ENCODE assay signal across 25 mouse cellular contexts in the genomic region with DNA sequence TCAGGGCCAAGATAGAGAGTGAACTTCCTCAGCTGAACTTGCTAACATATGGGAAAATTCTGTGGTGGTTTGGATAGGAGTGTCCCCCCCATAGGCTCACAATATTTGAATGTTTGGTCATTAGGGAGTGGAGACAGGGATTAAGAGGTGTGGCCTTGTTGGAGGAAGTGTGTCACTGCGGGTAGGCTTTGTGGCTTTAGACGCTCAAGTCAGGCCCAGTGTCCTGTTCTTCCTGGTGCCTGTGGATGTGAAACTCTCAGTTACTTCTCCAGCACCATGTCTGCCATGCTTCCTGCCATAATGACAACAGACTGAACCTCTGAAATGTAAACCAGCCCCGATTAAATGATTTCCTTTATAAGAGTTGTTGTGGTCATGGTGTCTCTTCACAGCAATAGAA. TPM values are rescaled to one million over a fixed set of nuclear protein-coding genes. Genes with fewer than 3 reads are reported as not detected.
DNase-seq lines count a peak whose midpoint lies in the region; ATAC-seq lines count a peak whose summit lies in the region.
"Had no signal": no experiment of that assay in that cellular context is flagged by ENCODE, and none has a peak within 500 bp of the region (broad histone marks: within the 10 kb centered on the region; RNA-seq: fewer than 3 reads in every experiment).

No protein-coding gene starts in this region.

- whole genome bisulfite sequencing in hindbrain, embryonic 12.5 days: 87% methylated on average over 3 of the region's 3 CpGs
- 94% methylated on average over 3 of the region's 3 CpGs for WGBS in midbrain, embryonic 11.5 days

- DNase-seq in 416B (ENCODE audit: low read depth): peak; percentile 28
- DNase-seq in midbrain, embryonic 11.5 days (ENCODE audit: low spot score, missing footprints): no peak
- DNase-seq: adrenal gland, adult 2 months; adrenal gland, postnatal 10 days; adrenal gland, postnatal 25 days; B cell, adult 2 months; cerebellum, adult 11 months; cerebellum, adult 18-20 months; cerebellum, adult 8-10 months; cerebellum, adult 9-11 months; cerebellum, postnatal 14 days; cerebellum, postnatal 36 days; forebrain, postnatal 0 days had no signal

- no peaks in the 10 kb centered on the region for H3K4me1 ChIP-seq in hindbrain, embryonic 12.5 days
- H3K4me1 ChIP-seq in midbrain, embryonic 11.5 days (ENCODE audit: control insufficient read depth, insufficient read depth, low read length): no peaks in the 10 kb centered on the region
- H3K4me1 ChIP-seq: embryonic facial prominence, embryonic 12.5 days; forebrain, embryonic 13.5 days; forebrain, embryonic 15.5 days had no signal

- H3K36me3 ChIP-seq in hindbrain, embryonic 12.5 days: no peaks in the 10 kb centered on the region
- H3K36me3 ChIP-seq in midbrain, embryonic 11.5 days (ENCODE audit: control insufficient read depth, insufficient read depth, low read length): no peaks in the 10 kb centered on the region
- H3K36me3 ChIP-seq: embryonic facial prominence, embryonic 10.5 days; embryonic facial prominence, embryonic 12.5 days; forebrain, embryonic 15.5 days; G1E had no signal

- H3K9me3 ChIP-seq in hindbrain, embryonic 12.5 days (replicated peaks): no peaks in the 10 kb centered on the region
- H3K9me3 ChIP-seq in midbrain, embryonic 11.5 days (ENCODE audit: control insufficient read depth, low read length): no peaks in the 10 kb centered on the region
- H3K9me3 ChIP-seq: embryonic facial prominence, embryonic 10.5 days; embryonic facial prominence, embryonic 12.5 days; forebrain, embryonic 13.5 days; forebrain, embryonic 15.5 days; G1E had no signal

- no peak overlapping the region for H3K27ac ChIP-seq in hindbrain, embryonic 12.5 days
- no peak overlapping the region for H3K27ac ChIP-seq in midbrain, embryonic 11.5 days (ENCODE audit: low read depth, low read length)
- H3K27ac ChIP-seq: embryonic facial prominence, embryonic 10.5 days; embryonic facial prominence, embryonic 12.5 days; forebrain, embryonic 13.5 days; forebrain, embryonic 15.5 days had no signal

- no peak overlapping the region for H3K4me2 ChIP-seq in hindbrain, embryonic 12.5 days (replicated peaks)
- H3K4me2 ChIP-seq in midbrain, embryonic 11.5 days: no peak overlapping the region
- H3K4me2 ChIP-seq: embryonic facial prominence, embryonic 12.5 days; forebrain, embryonic 13.5 days; forebrain, embryonic 15.5 days had no signal

- no peaks in the 10 kb centered on the region for H3K27me3 ChIP-seq in hindbrain, embryonic 12.5 days
- H3K27me3 ChIP-seq in midbrain, embryonic 11.5 days (ENCODE audit: control insufficient read depth, insufficient read depth, low read length): no peaks in the 10 kb centered on the region
- H3K27me3 ChIP-seq: CH12.LX; embryonic facial prominence, embryonic 12.5 days; forebrain, embryonic 13.5 days; forebrain, embryonic 15.5 days had no signal

- H3K9ac ChIP-seq in hindbrain, embryonic 12.5 days: no peak overlapping the region
- no peak overlapping the region for H3K9ac ChIP-seq in midbrain, embryonic 11.5 days (ENCODE audit: low read length)
- H3K9ac ChIP-seq: embryonic facial prominence, embryonic 12.5 days; forebrain, embryonic 13.5 days; forebrain, embryonic 15.5 days; forebrain, postnatal 0 days had no signal

- 0 out of 2 replicates have a peak, but pooled peaks have one; percentile 36 for ATAC-seq in common myeloid progenitor, adult 5-6 weeks (replicated peaks; ENCODE audit: low read depth, poor library complexity, severe bottlenecking)
- peak; percentile 62 for ATAC-seq in megakaryocyte, adult 5-6 weeks (ENCODE audit: poor library complexity, severe bottlenecking)
- no peak for ATAC-seq in hindbrain, embryonic 12.5 days (ENCODE audit: low FRiP score)
- ATAC-seq in midbrain, embryonic 11.5 days (ENCODE audit: low FRiP score): no peak
- no peak for ATAC-seq in activated CD4-positive, CD25-positive, alpha-beta regulatory T cell, adult 4 months
- ATAC-seq: CD4-positive, CD25-positive, alpha-beta regulatory T cell, adult 4 months; forebrain, embryonic 13.5 days; forebrain, embryonic 15.5 days; forebrain, postnatal 0 days; Patski had no signal

- no peak overlapping the region for H3K4me3 ChIP-seq in hindbrain, embryonic 12.5 days
- H3K4me3 ChIP-seq in midbrain, embryonic 11.5 days (ENCODE audit: low read depth, low read length): no peak overlapping the region
- H3K4me3 ChIP-seq: embryonic facial prominence, embryonic 10.5 days; embryonic facial prominence, embryonic 12.5 days; forebrain, embryonic 13.5 days; forebrain, embryonic 15.5 days had no signal

RNA-seq across cellular contexts. Expression of a gene that starts 47.1 kb away (rescaled TPM):
- total RNA-seq in common myeloid progenitor, adult 5-6 weeks (2017): 71.0 and 75.7 TPM in 2 replicates
- total RNA-seq in megakaryocyte, adult 5-6 weeks (2015): 28.4 and 34.4 TPM in 2 replicates
- 49.6 and 56.6 TPM in 2 replicates for total RNA-seq in megakaryocyte, adult 5-6 weeks (2017)
- 52.2 and 54.3 TPM in 2 replicates for polyA plus RNA-seq in hindbrain, embryonic 12.5 days (2016; fragmentation: Nextera tagmentation; extraction: Ambion mirVana)
- polyA plus RNA-seq in midbrain, embryonic 11.5 days (2014; fragmentation: Nextera tagmentation; extraction: Ambion mirVana): 50.5 and 54.7 TPM in 2 replicates
- 10 to 100 TPM; 31.7 to 39.6 TPM for polyA plus RNA-seq in activated CD4-positive, CD25-positive, alpha-beta regulatory T cell, adult 4 months (2017; shearing (Covaris generic))

RNA-seq across cellular contexts. Expression of a gene that starts 47.5 kb away (rescaled TPM):
- 14.1 and 17.7 TPM in 2 replicates for total RNA-seq in common myeloid progenitor, adult 5-6 weeks (2017)
- total RNA-seq in megakaryocyte, adult 5-6 weeks (2015): 31.1 and 39.0 TPM in 2 replicates
- total RNA-seq in megakaryocyte, adult 5-6 weeks (2017): 11.8 and 16.7 TPM in 2 replicates
- polyA plus RNA-seq in hindbrain, embryonic 12.5 days (2016; fragmentation: Nextera tagmentation; extraction: Ambion mirVana): 20.7 and 21.4 TPM in 2 replicates
- polyA plus RNA-seq in midbrain, embryonic 11.5 days (2014; fragmentation: Nextera tagmentation; extraction: Ambion mirVana): 25.1 and 28.8 TPM in 2 replicates
- polyA plus RNA-seq in activated CD4-positive, CD25-positive, alpha-beta regulatory T cell, adult 4 months (2017; shearing (Covaris generic)): 10 to 100 TPM; 14.6 to 17.4 TPM

Comparison
In these comparisons a context has a peak if more than half of its experiments do, and no peak if none do; other contexts are left out.
1. ATAC-seq: peak in common myeloid progenitor, adult 5-6 weeks (single experiment) and megakaryocyte, adult 5-6 weeks (single experiment); none in hindbrain, embryonic 12.5 days (single experiment), midbrain, embryonic 11.5 days (single experiment) and activated CD4-positive, CD25-positive, alpha-beta regulatory T cell, adult 4 months (single experiment).